Mouse (Mus musculus) CH12.LX (cell line): ENCODE results near the gene Scg5. TPM values are rescaled to one million over a fixed set of nuclear protein-coding genes. Genes with fewer than 3 reads are reported as not detected.

Experiments used
- DNase-seq: peaks from one replicate; pipeline ENCODE4 v3.0.0-alpha.2; 2013; ENCODE audit errors: extremely low read depth
- H3K27ac ChIP-seq: 2 replicates; pipeline ENCODE4 v1.5.1; 2012; ENCODE audit warnings: low read depth, mild to moderate bottlenecking, control low read depth, moderate library complexity; ENCODE audit not compliant: insufficient read depth
- H3K27me3 ChIP-seq: replicated peaks from 2 replicates; pipeline ENCODE3; 2012; ENCODE audit warnings: inconsistent platforms
- H3K36me3 ChIP-seq, 2 experiments: replicated peaks in 1 of 2; 2 replicates each; pipeline versions ENCODE3 to v1.6.1; 2012; ENCODE audit warnings: inconsistent platforms in 1 of 2, low read length in 1 of 2, mild to moderate bottlenecking in 1 of 2, mixed read lengths in 1 of 2, moderate library complexity in 1 of 2; ENCODE audit not compliant: control insufficient read depth in 1 of 2, insufficient read depth in 1 of 2
- H3K4me1 ChIP-seq, 2 experiments: 2 replicates each; pipeline ENCODE4 v1.6.1; 2012; ENCODE audit warnings: inconsistent platforms in 1 of 2, moderate library complexity in 1 of 2; ENCODE audit not compliant: insufficient read depth in 2 of 2, control insufficient read depth in 1 of 2
- H3K4me2 ChIP-seq: 2 replicates; pipeline ENCODE4 v1.6.1; 2012; ENCODE audit warnings: low read depth, mild to moderate bottlenecking, control low read depth; ENCODE audit not compliant: poor library complexity, insufficient read depth, severe bottlenecking
- H3K4me3 ChIP-seq, 3 experiments: fragments of 150-350 bp in 1 of 3; sonication (generic) in 1 of 3; replicated peaks in 1 of 3; 2 replicates each; pipeline versions ENCODE3 to v1.5.1; 2011 to 2012; ENCODE audit warnings: low read depth in 2 of 3, low read length in 2 of 3, mild to moderate bottlenecking in 2 of 3, moderate library complexity in 2 of 3, control low read depth in 1 of 3, improper control_type of control experiment in 1 of 3, inconsistent platforms in 1 of 3, mixed read lengths in 1 of 3; ENCODE audit not compliant: poor library complexity in 1 of 3
- H3K79me2 ChIP-seq: replicated peaks from 2 replicates; pipeline ENCODE4 v1.6.1; 2012; ENCODE audit warnings: mild to moderate bottlenecking, moderate library complexity; ENCODE audit not compliant: control insufficient read depth, poor library complexity, insufficient read depth, severe bottlenecking; ENCODE audit errors: extremely low read depth
- H3K9ac ChIP-seq: 2 replicates; pipeline ENCODE4 v1.6.1; 2012; ENCODE audit warnings: low read depth, mild to moderate bottlenecking, control low read depth, moderate library complexity; ENCODE audit not compliant: insufficient read depth
- H3K9me3 ChIP-seq: replicated peaks from 2 replicates; pipeline ENCODE3; 2012; ENCODE audit warnings: low read length, inconsistent platforms, mixed read lengths
- BHLHE40 ChIP-seq: IDR thresholded peaks from 2 replicates; pipeline ENCODE4 v1.6.1; 2011; ENCODE audit warnings: mild to moderate bottlenecking, low read depth, low read length, improper control_type of control experiment
- CHD1 ChIP-seq: IDR thresholded peaks from 2 replicates; pipeline ENCODE4 v1.6.1; 2012; ENCODE audit warnings: low read depth, low read length, improper control_type of control experiment, inconsistent platforms
- CHD2 ChIP-seq: IDR thresholded peaks from 2 replicates; pipeline ENCODE4 v1.6.1; 2011; ENCODE audit warnings: low read length, improper control_type of control experiment
- E2F4 ChIP-seq: IDR thresholded peaks from 2 replicates; pipeline ENCODE4 v1.6.1; 2011; ENCODE audit warnings: low read depth, low read length, improper control_type of control experiment; ENCODE audit not compliant: insufficient replicate concordance
- ELF1 ChIP-seq: IDR thresholded peaks from 2 replicates; pipeline ENCODE4 v1.6.1; 2014; ENCODE audit warnings: low read depth, mild to moderate bottlenecking, inconsistent platforms, low read length, improper control_type of control experiment
- EP300 ChIP-seq: IDR thresholded peaks from 2 replicates; pipeline ENCODE4 v1.6.1; 2011; ENCODE audit warnings: low read length, improper control_type of control experiment
- ETS1 ChIP-seq: conservative IDR thresholded peaks from 2 replicates; pipeline ENCODE4 v1.6.1; 2012; ENCODE audit warnings: low read depth, mild to moderate bottlenecking, inconsistent platforms, low read length, improper control_type of control experiment, moderate library complexity
- GABPA ChIP-seq: IDR thresholded peaks from 2 replicates; pipeline ENCODE4 v1.6.1; 2012; ENCODE audit warnings: low read depth, low read length, improper control_type of control experiment, inconsistent platforms; ENCODE audit not compliant: insufficient replicate concordance
- IRF4 ChIP-seq: IDR thresholded peaks from 2 replicates; pipeline ENCODE4 v1.6.1; 2014; ENCODE audit warnings: low read depth, mild to moderate bottlenecking, inconsistent platforms, low read length, improper control_type of control experiment
- KAT2A ChIP-seq: IDR thresholded peaks from 2 replicates; pipeline ENCODE4 v1.6.1; 2012; ENCODE audit warnings: low read length, improper control_type of control experiment, inconsistent platforms; ENCODE audit not compliant: insufficient replicate concordance
- MAX ChIP-seq: IDR thresholded peaks from 2 replicates; pipeline ENCODE4 v1.6.1; 2011; ENCODE audit warnings: low read length, improper control_type of control experiment
- MEF2A ChIP-seq: IDR thresholded peaks from 2 replicates; pipeline ENCODE4 v1.6.1; 2014; ENCODE audit warnings: low read depth, mild to moderate bottlenecking, inconsistent platforms, low read length, improper control_type of control experiment, borderline replicate concordance
- MXI1 ChIP-seq: IDR thresholded peaks from 2 replicates; pipeline ENCODE4 v1.6.1; 2011; ENCODE audit warnings: mild to moderate bottlenecking, low read depth, low read length, improper control_type of control experiment
- MYC ChIP-seq: IDR thresholded peaks from 2 replicates; pipeline ENCODE4 v1.6.1; 2011; ENCODE audit warnings: low read depth, mild to moderate bottlenecking, improper control_type of control experiment, low read length
- NELFE ChIP-seq: IDR thresholded peaks from 2 replicates; pipeline ENCODE4 v1.6.1; 2011; ENCODE audit warnings: low read depth, low read length, improper control_type of control experiment
- POLR2A ChIP-seq: IDR thresholded peaks from 2 replicates; pipeline ENCODE4 v1.6.1; 2011; ENCODE audit warnings: low read depth, mild to moderate bottlenecking, improper control_type of control experiment, low read length
- RAD21 ChIP-seq: IDR thresholded peaks from 2 replicates; pipeline ENCODE4 v1.6.1; 2011; ENCODE audit warnings: low read depth, mild to moderate bottlenecking, low read length, improper control_type of control experiment, moderate library complexity
- SMC3 ChIP-seq: IDR thresholded peaks from 2 replicates; pipeline ENCODE4 v1.6.1; 2011; ENCODE audit warnings: low read depth, low read length, improper control_type of control experiment
- TBP ChIP-seq: conservative IDR thresholded peaks from 2 replicates; pipeline ENCODE4 v1.6.1; 2011; ENCODE audit warnings: low read depth, low read length, improper control_type of control experiment
- TCF12 ChIP-seq: IDR thresholded peaks from 2 replicates; pipeline ENCODE4 v1.6.1; 2014; ENCODE audit warnings: low read depth, mild to moderate bottlenecking, inconsistent platforms, low read length, improper control_type of control experiment
- UBTF ChIP-seq: IDR thresholded peaks from 2 replicates; pipeline ENCODE4 v1.6.1; 2012; ENCODE audit warnings: low read depth, mild to moderate bottlenecking, inconsistent platforms, low read length, improper control_type of control experiment, moderate library complexity
- USF1 ChIP-seq: IDR thresholded peaks from 2 replicates; pipeline ENCODE4 v1.6.1; 2014; ENCODE audit warnings: low read depth, mild to moderate bottlenecking, inconsistent platforms, low read length, improper control_type of control experiment
- ZC3H11A ChIP-seq: IDR thresholded peaks from 2 replicates; pipeline ENCODE4 v1.6.1; 2012; ENCODE audit warnings: low read depth, mild to moderate bottlenecking, inconsistent platforms, low read length, improper control_type of control experiment
- ZKSCAN1 ChIP-seq: IDR thresholded peaks from 2 replicates; pipeline ENCODE4 v1.6.1; 2012; ENCODE audit warnings: low read depth, inconsistent platforms, low read length, improper control_type of control experiment, borderline replicate concordance
- ZMIZ1 ChIP-seq: IDR thresholded peaks from 2 replicates; pipeline ENCODE4 v1.6.1; 2012; ENCODE audit warnings: low read depth, mild to moderate bottlenecking, inconsistent platforms, low read length, improper control_type of control experiment
- ZNF384 ChIP-seq: IDR thresholded peaks from 2 replicates; pipeline ENCODE4 v1.6.1; 2012; ENCODE audit warnings: low read depth, low read length, improper control_type of control experiment, inconsistent platforms
- dilution Hi-C: fragments of 300-500 bp; cut with MboI; formaldehyde crosslinking; loops from 2 replicates; pipeline ENCODE4 v1.14.3; 2020; ENCODE audit warnings: low sequenced_read_pairs; ENCODE audit not compliant: extremely low pct_unique_long_range_greater_than_20kb, extremely low pct_ligation_motif_present
- in situ Hi-C: fragments of 300-500 bp; cut with MboI; formaldehyde crosslinking; loops from 3 replicates; pipeline ENCODE4 v1.14.3; 2019; ENCODE audit warnings: low sequenced_read_pairs, low pct_ligation_motif_present, low pct_unique_long_range_greater_than_20kb, mixed read lengths
- polyA plus RNA-seq: library from polyadenylated mRNA; unstranded; fragments of >175 nt; gene quantifications from 2 replicates; pipeline ENCODE4 v1.2.1, GENCODE M21; 2012; ENCODE audit warnings: low read depth; ENCODE audit not compliant: insufficient read length
- total RNA-seq, 2 experiments: library from RNA; depleted of rRNA; stranded (reverse); fragments of 300-350 nt in 1 of 2; fragments of >200 nt in 1 of 2; gene quantifications; 2 replicates each; pipeline ENCODE4 v1.2.3; 2012 to 2014

Scg5 gene
- total and polyA plus RNA-seq, 3 experiments = not detected

GRCm38 (mm10) chr2:113835219-113835618, 6.3 kb upstream of the Scg5 start:
- peaks cover 44 to 89% of the 10 kb centered on the region in 2 experiments for H3K36me3 ChIP-seq
- no peak overlapping the region for H3K9ac ChIP-seq
- no peaks in the 10 kb centered on the region for H3K27me3 ChIP-seq
- H3K4me3 ChIP-seq = no peak overlapping the region
- H3K9me3 ChIP-seq = no peaks in the 10 kb centered on the region
- TF ChIP-seq MEF2A (no peak), E2F4 (no peak), TCF12 (no peak), MYC (no peak), UBTF (no peak), ELF1 (no peak), GABPA (no peak), SMC3 (no peak), ZNF384 (no peak), RAD21 (no peak), ZKSCAN1 (no peak), MAX (no peak), ZMIZ1 (no peak), MXI1 (no peak)
- TF ChIP-seq, all 38 proteins: peak for 0
- Histone ChIP-seq H3K4me2 (no peak overlapping the region), H3K4me1 (no peaks in the 10 kb centered on the region), H3K79me2 (0 out of 2 replicates have a peak, but pooled peaks cover 2% of the 10 kb centered on the region), H3K27ac (no peak overlapping the region)
- in situ Hi-C loops (no loop called here), dilution Hi-C loops (no loop called here)
- no peak for DNase-seq

GRCm38 (mm10) chr2:113828086-113828942, 607 bp downstream of the Scg5 start:
- Histone ChIP-seq H3K27ac (no peak overlapping the region), H3K9me3 (no peaks in the 10 kb centered on the region), H3K4me2 (no peak overlapping the region), H3K4me1 (peaks cover 0 to 24% of the 10 kb centered on the region in 2 experiments; a peak in 2 of 4 replicates), H3K36me3 (peaks cover 19 to 66% of the 10 kb centered on the region in 2 experiments), H3K4me3 (no peak overlapping the region), H3K9ac (no peak overlapping the region), H3K79me2 (no peaks in the 10 kb centered on the region), H3K27me3 (no peaks in the 10 kb centered on the region)
- in situ Hi-C loops (no loop called here), dilution Hi-C loops (no loop called here)
- no peak for DNase-seq
- no peak for TF ChIP-seq MYC
- no peak for TF ChIP-seq POLR2A
- no peak for TF ChIP-seq EP300
- no peak for TF ChIP-seq ETS1
- TF ChIP-seq IRF4 = no peak
- TF ChIP-seq USF1 = no peak
- TF ChIP-seq E2F4 = no peak
- TF ChIP-seq CHD2 = no peak
- no peak for TF ChIP-seq NELFE
- no peak for TF ChIP-seq CHD1
- no peak for TF ChIP-seq BHLHE40
- no peak for TF ChIP-seq ZC3H11A
- no peak for TF ChIP-seq UBTF
- TF ChIP-seq ZMIZ1 = no peak
- no peak for TF ChIP-seq KAT2A
- no peak for TF ChIP-seq TBP
